Mouse (Mus musculus): ENCODE data around the gene Elmo3. TPM values are rescaled to one million over a fixed set of nuclear protein-coding genes. Genes with fewer than 3 reads are reported as not detected.

Gene Elmo3
- polyA plus RNA-seq, 1 experiment from 2014 or later, result 17.1 TPM

DNA sequence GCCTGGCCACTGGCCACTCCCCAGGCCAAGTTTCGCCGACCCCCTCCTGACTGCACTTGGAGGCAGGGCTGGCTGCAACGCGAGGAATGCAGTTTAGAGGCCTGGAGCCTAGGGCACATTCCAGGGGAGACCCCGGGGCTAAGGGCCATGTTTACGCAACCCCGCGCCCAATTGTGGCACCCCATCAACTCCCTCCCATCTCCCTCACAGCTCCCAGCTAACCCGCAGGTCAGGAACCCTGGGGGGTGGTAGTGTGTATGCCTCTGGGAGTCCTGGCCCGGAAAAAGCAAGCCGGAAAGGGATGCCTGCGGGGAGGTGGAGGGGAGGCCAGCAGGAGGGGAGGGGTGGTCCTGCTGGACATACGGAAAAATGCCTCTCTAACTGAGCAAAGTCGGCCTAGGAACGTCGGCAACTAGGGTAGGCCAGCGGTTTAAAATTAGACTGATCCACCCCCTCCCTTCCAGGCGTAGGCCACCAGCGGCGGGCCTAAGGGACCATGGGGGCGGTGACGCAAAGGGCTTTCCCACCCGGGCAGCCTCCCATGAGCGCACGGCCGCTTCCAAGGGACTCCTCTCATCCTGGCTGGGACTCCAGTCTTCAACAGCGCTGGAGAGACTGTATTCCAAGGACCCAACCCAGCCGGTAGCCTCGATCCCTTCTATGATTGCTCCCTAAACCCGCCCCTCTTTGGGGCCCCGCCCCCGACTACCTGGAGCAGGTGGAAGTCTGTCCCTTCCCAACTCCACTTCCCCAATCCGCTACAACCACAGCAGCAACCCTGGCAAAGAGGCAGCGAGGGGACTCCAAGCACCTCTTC lies 41.4 kb downstream of the Elmo3 start:
- ATAC-seq (ENCODE audit: low FRiP score, low TSS enrichment), result peak; percentile 55
- H3K4me1 ChIP-seq (replicated peaks; ENCODE audit: control insufficient read depth, insufficient read depth), result peaks cover 12% of the 10 kb centered on the region; the same call in 1 of the 2 replicates

DNA sequence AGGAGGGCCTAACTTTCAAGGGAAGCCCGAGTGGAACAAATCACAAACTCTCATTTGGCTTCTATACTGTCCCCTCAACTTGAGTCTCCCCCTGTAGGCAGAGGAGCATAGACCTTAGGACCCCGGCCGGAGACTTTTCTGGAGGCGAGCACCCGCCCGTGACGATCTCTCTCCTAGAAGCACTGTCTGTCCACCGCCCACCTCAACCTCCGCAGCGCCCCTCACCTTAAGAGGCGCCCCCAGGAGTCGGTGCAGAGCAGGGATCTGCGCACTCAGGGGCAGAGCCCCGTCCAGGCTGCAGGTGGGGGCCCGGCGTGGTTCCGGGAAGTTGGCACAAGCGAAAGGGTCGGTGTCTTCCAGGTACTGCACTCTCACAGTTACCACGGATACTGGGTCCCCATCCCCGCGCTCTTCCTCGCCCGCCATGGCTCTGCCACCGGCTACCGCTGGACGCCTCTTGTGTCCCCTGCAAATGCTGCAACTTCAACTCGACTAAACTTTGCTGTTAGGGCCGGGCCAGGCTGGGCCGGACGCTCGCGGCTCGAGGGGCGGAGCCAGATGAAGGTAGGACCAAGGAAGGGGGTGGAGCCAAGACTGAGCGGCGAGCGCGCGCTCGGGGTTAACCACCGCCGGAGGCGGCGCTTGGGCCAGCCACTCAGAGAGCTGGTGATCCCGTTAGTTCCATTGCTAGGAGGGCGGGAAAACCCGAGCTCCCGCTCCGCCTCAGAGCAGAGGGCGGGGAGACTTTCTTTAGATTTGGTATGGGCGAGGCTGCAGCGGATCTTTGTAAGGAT lies 42.2 kb downstream of the Elmo3 start, which contains the start of gene Fhod1:
Gene Fhod1 (minus strand): TSS at position 526 of the 794 bp plus-strand sequence.
- WGBS, result 0% methylated on average over 52 of the region's 53 CpGs

More for the DNA sequence above, 41.4 kb downstream of the Elmo3 start:
- Histone ChIP-seq H3K27me3 (ENCODE audit: control insufficient read depth, insufficient read depth, low read length) (no peaks in the 10 kb centered on the region), H3K9ac (ENCODE audit: low read length) (peak overlapping the region; percentile 74), H3K27ac (replicated peaks) (peak overlapping the region; percentile 91), H3K4me3 (ENCODE audit: low read depth, low read length) (peak overlapping the region; percentile 76), H3K36me3 (ENCODE audit: control insufficient read depth, insufficient read depth, low read length) (no peaks in the 10 kb centered on the region), H3K4me2 (replicated peaks; ENCODE audit: low read depth) (peak overlapping the region; percentile 94), H3K9me3 (ENCODE audit: control insufficient read depth, low read length) (no peaks in the 10 kb centered on the region)
- TF ChIP-seq EP300 (optimal IDR thresholded peaks at IDR 0.05) (no peak), CTCF (IDR thresholded peaks at IDR 0.05; ENCODE audit: low read depth) (peak; percentile 24; the same call in 1 of the 2 replicates)
- DNase-seq (ENCODE audit: low spot score), result peak; percentile 88
- 1% methylated on average over 34 of the region's 34 CpGs for WGBS

DNA sequence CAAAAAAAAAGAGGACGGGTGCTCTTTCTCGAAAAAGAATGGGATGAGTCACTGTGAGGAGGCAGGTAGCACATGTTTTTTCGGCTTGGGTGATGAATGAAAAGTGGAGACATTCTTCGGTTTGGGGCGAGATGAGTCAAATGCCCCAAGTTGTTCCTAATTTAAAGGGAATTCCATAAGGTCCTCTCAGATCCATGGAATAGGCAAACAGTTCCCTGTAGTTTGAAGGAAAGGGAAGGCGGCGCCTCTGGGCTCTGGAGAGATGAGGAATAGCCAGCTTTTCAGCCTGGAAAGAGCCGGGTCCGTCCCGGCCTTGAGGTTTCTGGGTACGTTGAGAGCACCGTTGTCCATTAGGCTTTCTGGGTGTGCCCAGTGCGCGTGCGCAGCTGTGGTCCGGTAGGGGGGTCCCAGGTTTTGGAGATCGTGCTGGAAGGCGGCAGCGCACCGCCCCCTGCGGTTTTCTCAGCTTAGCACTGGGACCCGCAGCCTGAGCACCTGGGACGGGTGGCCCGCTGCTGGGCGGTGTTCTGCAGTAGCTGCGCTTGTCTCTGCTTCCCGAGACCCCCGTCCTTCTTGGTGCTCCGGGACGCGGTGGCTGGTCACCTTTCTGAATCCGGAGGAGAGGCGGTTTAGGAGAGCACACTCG lies 43.2 kb downstream of the Elmo3 start, which contains the start of gene Slc9a5:
Gene Slc9a5 (plus strand): TSS at position 394 of the 646 bp plus-strand sequence.
- peak; percentile 52 for TF ChIP-seq CTCF (IDR thresholded peaks at IDR 0.05; ENCODE audit: low read depth)
- TF ChIP-seq EP300 (optimal IDR thresholded peaks at IDR 0.05), result no peak
- peak; percentile 47 for DNase-seq (ENCODE audit: low spot score)
- no peaks in the 10 kb centered on the region for H3K36me3 ChIP-seq (ENCODE audit: control insufficient read depth, insufficient read depth, low read length)
- H3K27ac ChIP-seq (replicated peaks), result peak within 1 kb of the TSS; percentile 91
- WGBS, result under 1% methylated on average over 34 of the region's 34 CpGs
- peak within 1 kb of the TSS; percentile 76 for H3K4me3 ChIP-seq (ENCODE audit: low read depth, low read length)
- no peaks in the 10 kb centered on the region for H3K27me3 ChIP-seq (ENCODE audit: control insufficient read depth, insufficient read depth, low read length)
- H3K4me1 ChIP-seq (replicated peaks; ENCODE audit: control insufficient read depth, insufficient read depth), result peaks cover 12% of the 10 kb centered on the region; the same call in 1 of the 2 replicates
- H3K4me2 ChIP-seq (replicated peaks; ENCODE audit: low read depth), result peak within 1 kb of the TSS; percentile 94
- H3K9ac ChIP-seq (ENCODE audit: low read length), result peak within 1 kb of the TSS; percentile 74
- no peaks in the 10 kb centered on the region for H3K9me3 ChIP-seq (ENCODE audit: control insufficient read depth, low read length)
- ATAC-seq (ENCODE audit: low FRiP score, low TSS enrichment), result no peak

More for the DNA sequence above, 42.2 kb downstream of the Elmo3 start, which contains the start of gene Fhod1:
- Histone ChIP-seq H3K4me3 (ENCODE audit: low read depth, low read length) (peak within 1 kb of the TSS; percentile 76), H3K27me3 (ENCODE audit: control insufficient read depth, insufficient read depth, low read length) (no peaks in the 10 kb centered on the region), H3K9ac (ENCODE audit: low read length) (peak within 1 kb of the TSS; percentile 74), H3K4me1 (replicated peaks; ENCODE audit: control insufficient read depth, insufficient read depth) (peaks cover 12% of the 10 kb centered on the region; the same call in 1 of the 2 replicates), H3K36me3 (ENCODE audit: control insufficient read depth, insufficient read depth, low read length) (no peaks in the 10 kb centered on the region), H3K9me3 (ENCODE audit: control insufficient read depth, low read length) (no peaks in the 10 kb centered on the region), H3K27ac (replicated peaks) (peak within 1 kb of the TSS; percentile 91), H3K4me2 (replicated peaks; ENCODE audit: low read depth) (peak within 1 kb of the TSS; percentile 94)
- peak; percentile 92 for ATAC-seq (ENCODE audit: low FRiP score, low TSS enrichment)
- TF ChIP-seq CTCF (IDR thresholded peaks at IDR 0.05; ENCODE audit: low read depth), result peak; percentile 53
- TF ChIP-seq EP300 (optimal IDR thresholded peaks at IDR 0.05), result no peak
- peak; percentile 97 for DNase-seq (ENCODE audit: low spot score)

DNA sequence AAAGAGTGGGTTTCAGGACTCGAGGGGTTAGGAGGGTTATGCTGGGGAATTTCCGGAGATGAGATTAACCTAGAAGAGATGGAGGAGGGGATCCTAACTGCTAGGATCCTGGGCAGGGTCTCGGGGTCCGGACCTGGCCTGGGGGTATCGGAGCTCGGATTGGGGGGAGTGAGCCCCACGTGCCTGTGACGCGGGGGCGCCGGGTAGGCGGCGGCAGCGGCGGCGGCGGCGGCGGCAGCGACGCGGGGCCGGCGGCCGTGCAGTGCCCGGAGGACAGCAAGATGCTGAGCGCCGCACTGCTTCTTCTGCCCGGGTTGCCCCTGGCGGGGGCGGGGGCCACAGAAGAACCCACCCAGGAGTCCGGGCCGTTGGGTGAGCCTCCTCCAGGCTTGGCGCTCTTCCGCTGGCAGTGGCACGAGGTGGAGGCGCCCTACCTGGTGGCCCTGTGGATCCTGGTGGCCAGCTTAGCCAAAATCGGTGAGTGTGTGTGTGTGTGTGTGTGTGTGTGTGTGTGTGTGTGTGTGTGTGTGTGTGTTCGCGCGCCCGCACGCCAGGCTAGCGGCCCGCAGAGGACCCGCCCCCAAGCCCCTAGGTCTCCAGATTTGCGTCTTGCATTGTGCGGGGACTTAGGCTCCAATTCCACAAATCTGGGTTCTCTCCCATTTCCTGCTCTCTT lies 43.8 kb downstream of the Elmo3 start:
- peak overlapping the region; percentile 94 for H3K4me2 ChIP-seq (replicated peaks; ENCODE audit: low read depth)
- no peaks in the 10 kb centered on the region for H3K27me3 ChIP-seq (ENCODE audit: control insufficient read depth, insufficient read depth, low read length)
- H3K4me3 ChIP-seq (ENCODE audit: low read depth, low read length), result peak overlapping the region; percentile 76
- peak overlapping the region; percentile 55 for H3K9ac ChIP-seq (ENCODE audit: low read length)
- no peaks in the 10 kb centered on the region for H3K36me3 ChIP-seq (ENCODE audit: control insufficient read depth, insufficient read depth, low read length)
- peaks cover 12% of the 10 kb centered on the region; the same call in 1 of the 2 replicates for H3K4me1 ChIP-seq (replicated peaks; ENCODE audit: control insufficient read depth, insufficient read depth)
- no peaks in the 10 kb centered on the region for H3K9me3 ChIP-seq (ENCODE audit: control insufficient read depth, low read length)
- ATAC-seq (ENCODE audit: low FRiP score, low TSS enrichment), result no peak
- no peak for DNase-seq (ENCODE audit: low spot score)
- H3K27ac ChIP-seq (replicated peaks), result no peak overlapping the region
- 2% methylated on average over 33 of the region's 48 CpGs for WGBS
- TF ChIP-seq CTCF (IDR thresholded peaks at IDR 0.05; ENCODE audit: low read depth) (no peak), EP300 (optimal IDR thresholded peaks at IDR 0.05) (no peak)

DNA sequence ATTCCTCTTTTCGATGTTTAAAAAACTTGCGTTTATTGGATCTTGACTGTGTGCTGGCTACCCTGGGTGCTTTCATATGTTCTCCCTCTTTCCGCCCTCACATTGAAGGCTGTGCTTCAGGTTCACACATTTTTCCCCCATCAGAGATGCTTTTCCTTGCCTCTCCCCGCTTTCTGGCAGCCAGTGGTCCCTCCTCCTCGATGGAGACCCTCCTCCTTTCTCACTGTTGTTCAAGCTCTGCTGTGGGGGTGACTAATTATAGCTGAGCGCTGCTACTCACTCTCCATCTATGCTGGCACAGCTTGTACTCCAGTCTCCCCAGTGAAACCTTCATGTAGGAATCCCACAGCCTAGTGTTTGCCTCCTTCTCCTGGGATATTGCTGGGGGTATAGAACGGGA lies 44.8 kb downstream of the Elmo3 start:
- Histone ChIP-seq H3K27ac (replicated peaks) (no peak overlapping the region), H3K9me3 (ENCODE audit: control insufficient read depth, low read length) (no peaks in the 10 kb centered on the region), H3K4me3 (ENCODE audit: low read depth, low read length) (no peak overlapping the region), H3K9ac (ENCODE audit: low read length) (no peak overlapping the region), H3K27me3 (ENCODE audit: control insufficient read depth, insufficient read depth, low read length) (no peaks in the 10 kb centered on the region), H3K4me1 (replicated peaks; ENCODE audit: control insufficient read depth, insufficient read depth) (peaks cover 8% of the 10 kb centered on the region; the same call in 1 of the 2 replicates), H3K4me2 (replicated peaks; ENCODE audit: low read depth) (no peak overlapping the region), H3K36me3 (ENCODE audit: control insufficient read depth, insufficient read depth, low read length) (no peaks in the 10 kb centered on the region)
- no peak for DNase-seq (ENCODE audit: low spot score)
- ATAC-seq (ENCODE audit: low FRiP score, low TSS enrichment), result no peak
- 54% methylated on average over 7 of the region's 7 CpGs for WGBS
- TF ChIP-seq CTCF (IDR thresholded peaks at IDR 0.05; ENCODE audit: low read depth) (no peak), EP300 (optimal IDR thresholded peaks at IDR 0.05) (no peak)

All from stomach, postnatal 0 days (tissue).